Mouse (Mus musculus) right cerebral cortex, postnatal 10 days (tissue): ENCODE results near the gene Crybb1.

Experiments
- DNase-seq, 2 experiments: peaks; one replicate each; pipeline ENCODE4 v3.0.0; 2021; ENCODE audit warnings: low spot score in 2 of 2

Crybb1 gene

DNA sequence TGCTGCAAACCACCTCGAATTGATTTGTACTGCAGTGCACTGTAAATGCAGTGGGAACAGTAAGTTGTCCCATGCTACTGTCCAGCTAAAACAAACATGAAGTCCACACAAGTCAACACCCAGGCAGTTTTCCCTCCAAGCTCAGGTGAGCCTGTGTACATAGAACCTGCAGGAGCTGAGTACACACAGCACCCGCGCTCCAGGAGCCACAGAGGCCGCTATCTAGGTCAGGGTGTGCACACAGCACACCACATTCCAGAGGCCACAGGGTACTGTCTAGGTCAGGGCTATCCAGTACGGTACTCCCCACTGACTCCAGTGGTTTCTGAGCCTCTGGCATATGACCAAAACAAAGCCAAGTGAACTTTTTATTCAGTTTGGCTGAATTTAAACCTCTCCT, 46.7 kb downstream of the Crybb1 start:
- no peak for DNase-seq

DNA sequence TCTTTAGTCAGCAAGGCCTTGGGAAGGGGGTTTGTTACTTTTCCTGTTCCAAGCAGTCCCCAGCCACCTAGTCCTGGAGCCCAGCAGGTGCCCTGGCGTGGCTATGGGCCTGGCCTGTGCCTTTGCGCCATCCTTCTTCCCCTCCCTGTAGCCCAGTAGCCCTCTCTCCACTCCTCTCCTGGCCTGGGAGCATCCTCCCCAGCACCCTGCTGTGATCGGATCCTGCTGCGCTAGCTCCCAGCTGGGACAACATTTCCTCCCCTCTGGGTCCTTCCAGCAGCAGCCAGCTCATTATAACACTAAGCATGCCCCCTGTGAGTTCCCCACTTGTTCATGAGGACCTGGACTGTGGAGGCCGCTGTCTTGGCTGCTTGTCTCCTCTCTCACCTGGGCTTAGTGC, 50.2 kb downstream of the Crybb1 start:
- DNase-seq = no peak

DNA sequence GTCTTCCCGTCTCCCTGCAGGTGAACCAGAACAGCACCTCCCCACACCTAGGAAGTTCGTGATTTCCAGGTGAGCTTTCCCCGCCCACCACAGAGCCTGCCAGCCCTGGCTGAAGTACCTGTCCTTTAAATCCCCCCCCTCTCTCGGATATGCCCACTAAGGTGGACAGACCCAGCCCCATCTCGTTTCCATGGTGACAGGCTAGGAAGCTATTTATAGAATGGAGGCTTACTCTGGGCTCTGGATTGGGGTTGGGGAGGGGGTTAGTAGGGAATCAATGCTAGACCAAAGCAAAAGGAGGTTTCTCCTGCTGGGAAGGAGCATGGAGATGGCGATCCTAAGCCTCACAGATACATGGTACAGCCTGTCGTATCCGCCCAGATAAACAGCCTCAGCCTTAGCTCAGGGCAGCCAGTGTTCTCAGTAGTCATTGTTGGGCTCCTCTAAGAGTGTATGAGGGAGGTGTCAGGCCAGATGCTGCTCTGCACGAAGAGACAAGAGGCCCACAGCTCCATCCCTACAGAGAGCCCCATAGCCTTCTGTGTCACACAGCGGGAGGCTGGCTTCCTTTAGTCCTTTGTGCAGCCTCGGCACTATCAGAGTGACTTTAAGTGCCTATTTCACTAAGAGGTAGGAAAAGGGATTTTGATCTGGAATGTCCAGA, 57.7 kb downstream of the Crybb1 start:
- DNase-seq = no peak

DNA sequence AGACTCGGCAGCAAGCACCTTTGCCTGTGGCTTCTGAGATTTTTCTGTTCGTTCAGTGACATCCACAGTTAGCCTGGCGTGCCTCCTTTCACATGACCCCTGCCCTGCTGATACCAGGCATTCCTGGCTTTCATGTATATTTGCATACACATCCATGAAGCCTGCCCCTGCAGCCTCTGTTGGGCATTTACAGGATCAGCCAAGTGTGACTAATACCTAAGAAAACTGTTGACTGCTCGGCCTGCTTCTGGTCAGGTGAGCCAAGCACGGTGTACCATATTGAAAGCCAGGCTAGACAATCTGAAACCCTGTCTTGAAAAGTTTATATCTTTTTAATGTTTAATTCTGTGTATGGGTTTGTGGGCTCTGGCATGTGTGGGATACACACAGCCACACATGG, 60.9 kb downstream of the Crybb1 start:
- no peak for DNase-seq

- no peak for DNase-seq
Measured at GRCm38 (mm10) chr5:112317328-112317727, 61.7 kb downstream of the Crybb1 start.
